Mouse (Mus musculus) midbrain, postnatal 0 days (tissue): ENCODE measurements around the gene Cmtm7. TPM values are rescaled to one million over a fixed set of nuclear protein-coding genes. Genes with fewer than 3 reads are reported as not detected.
A peak's percentile ranks its signal among the peaks of the same experiment; 100 is the strongest.

Experiments
- ATAC-seq: fragments of 200-750 bp; cut with Nextera tagmentation; 2 replicates; pipeline ENCODE4 v1.8.0; 2017; ENCODE audit warnings: moderate number of reproducible peaks, mild to moderate bottlenecking, moderate TSS enrichment, moderate library complexity; ENCODE audit not compliant: low FRiP score
- DNase-seq: peaks from one replicate; pipeline ENCODE4 v3.0.0-alpha.2; 2015; ENCODE audit warnings: low spot score
- H3K27ac ChIP-seq: fragments of 300-500 bp; sonication (generic); 2 replicates; pipeline ENCODE4 v1.5.1; 2014; ENCODE audit warnings: low read depth, mild to moderate bottlenecking, low read length, mixed read lengths
- H3K27me3 ChIP-seq: fragments of 300-500 bp; sonication (generic); 2 replicates; pipeline ENCODE4 v1.6.1; 2014; ENCODE audit warnings: low read length, control low read depth, mixed read lengths; ENCODE audit not compliant: insufficient read depth
- H3K36me3 ChIP-seq: fragments of 300-500 bp; sonication (generic); 2 replicates; pipeline ENCODE4 v1.6.1; 2014; ENCODE audit warnings: low read length, control low read depth, mixed read lengths; ENCODE audit not compliant: insufficient read depth
- H3K4me1 ChIP-seq: fragments of 300-500 bp; sonication (generic); 2 replicates; pipeline ENCODE4 v1.6.1; 2014; ENCODE audit warnings: mild to moderate bottlenecking, control low read depth, antibody characterized with exemption, low read length, mixed read lengths; ENCODE audit not compliant: insufficient read depth
- H3K4me2 ChIP-seq: fragments of 300-500 bp; sonication (generic); 2 replicates; pipeline ENCODE4 v1.6.1; 2014; ENCODE audit warnings: low read depth, mild to moderate bottlenecking, low read length, mixed read lengths; ENCODE audit not compliant: poor library complexity, severe bottlenecking
- H3K4me3 ChIP-seq: fragments of 300-500 bp; sonication (generic); 2 replicates; pipeline ENCODE4 v1.5.1; 2014; ENCODE audit warnings: low read depth, mild to moderate bottlenecking, low read length, moderate library complexity
- H3K9ac ChIP-seq: fragments of 300-500 bp; sonication (generic); replicated peaks from 2 replicates; pipeline ENCODE4 v1.6.1; 2014; ENCODE audit warnings: mild to moderate bottlenecking, low read length, moderate library complexity, mixed read lengths; ENCODE audit not compliant: poor library complexity, severe bottlenecking
- H3K9me3 ChIP-seq: fragments of 300-500 bp; sonication (generic); 2 replicates; pipeline ENCODE4 v1.6.1; 2016; ENCODE audit warnings: low read length, control low read depth
- CTCF ChIP-seq: IDR thresholded peaks from 2 replicates; pipeline ENCODE4 v1.5.1; 2016; ENCODE audit warnings: antibody characterized with exemption, mild to moderate bottlenecking
- WGBS: fragments of 180-500 bp; shearing (Covaris S2); extraction: QIAGEN DNeasy Blood & Tissue Kit; methylation state at CpG from one replicate; pipeline ENCODE4 v1.1.7; 2014; 5-methylcytosine and 5-hydroxymethylcytosine counted together
- polyA plus RNA-seq: library from polyadenylated mRNA; unstranded; fragments of >200 nt; fragmentation: Nextera tagmentation; extraction: Ambion mirVana; gene quantifications from 2 replicates; pipeline ENCODE4 v1.2.1, GENCODE M21; 2015
- total RNA-seq: library from RNA; depleted of rRNA; stranded (reverse); fragments of >200 nt; gene quantifications from 2 replicates; pipeline ENCODE4 v1.2.3, GENCODE M21; 2014; rRNA removed

Gene Cmtm7
- total and polyA plus RNA-seq, 2 experiments from 2014 or later, result 8.0 to 15.6 TPM

DNA sequence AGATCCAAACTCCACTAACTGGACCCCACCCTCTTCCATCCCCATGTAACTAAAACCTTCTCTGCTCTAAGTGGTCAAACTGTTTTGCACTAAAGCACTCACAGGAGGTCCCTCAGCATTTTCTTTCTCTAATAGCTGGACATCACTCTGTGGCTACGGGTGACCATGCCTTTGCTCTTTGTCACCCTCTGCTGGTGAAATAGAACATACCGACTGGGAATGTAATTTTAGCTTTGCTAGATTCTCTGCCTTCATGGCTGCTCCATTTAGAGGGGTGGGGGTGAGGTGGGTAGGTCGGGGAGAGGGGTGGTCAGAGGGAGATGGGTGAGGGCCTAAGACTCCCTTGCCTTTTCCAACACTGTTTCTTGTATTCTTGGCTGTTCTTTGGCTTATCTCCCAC is 54.3 kb downstream of the Cmtm7 start:
- no peaks in the 10 kb centered on the region for H3K9me3 ChIP-seq
- DNase-seq, result peak; percentile 77
- TF ChIP-seq CTCF, result peak; percentile 90
- H3K4me1 ChIP-seq, result peaks cover 4% of the 10 kb centered on the region; the same call in 1 of the 2 replicates
- no peak overlapping the region for H3K4me3 ChIP-seq
- no peak overlapping the region for H3K9ac ChIP-seq
- no peak overlapping the region for H3K27ac ChIP-seq
- no peak overlapping the region for H3K4me2 ChIP-seq
- H3K36me3 ChIP-seq, result peaks cover 18% of the 10 kb centered on the region
- H3K27me3 ChIP-seq, result no peaks in the 10 kb centered on the region
- ATAC-seq, result no peak
- WGBS, result 2% methylated on average over 3 of the region's 3 CpGs

- H3K4me1 ChIP-seq, result no peaks in the 10 kb centered on the region
- WGBS, result 90% methylated on average over 18 of the region's 18 CpGs
- DNase-seq (no peak), ATAC-seq (no peak)
- H3K9me3 ChIP-seq, result no peaks in the 10 kb centered on the region
- no peak overlapping the region for H3K4me2 ChIP-seq
- H3K27ac ChIP-seq, result no peak overlapping the region
- no peak overlapping the region for H3K9ac ChIP-seq
- no peak overlapping the region for H3K4me3 ChIP-seq
- TF ChIP-seq CTCF, result no peak
- H3K36me3 ChIP-seq, result peaks cover 74% of the 10 kb centered on the region
- H3K27me3 ChIP-seq, result no peaks in the 10 kb centered on the region
These were observed 64.9 kb downstream of the Cmtm7 start for GRCm38 (mm10) chr9:114716677-114717331.

- no peak for DNase-seq
- H3K36me3 ChIP-seq, result peaks cover 66% of the 10 kb centered on the region
- 95% methylated on average over 7 of the region's 7 CpGs for WGBS
- no peaks in the 10 kb centered on the region for H3K9me3 ChIP-seq
- TF ChIP-seq CTCF, result no peak
- no peak for ATAC-seq
- H3K4me2 ChIP-seq, result no peak overlapping the region
- no peak overlapping the region for H3K27ac ChIP-seq
- no peaks in the 10 kb centered on the region for H3K4me1 ChIP-seq
- no peak overlapping the region for H3K9ac ChIP-seq
- no peaks in the 10 kb centered on the region for H3K27me3 ChIP-seq
- no peak overlapping the region for H3K4me3 ChIP-seq
These were observed 68.2 kb downstream of the Cmtm7 start for GRCm38 (mm10) chr9:114713481-114713880.

DNA sequence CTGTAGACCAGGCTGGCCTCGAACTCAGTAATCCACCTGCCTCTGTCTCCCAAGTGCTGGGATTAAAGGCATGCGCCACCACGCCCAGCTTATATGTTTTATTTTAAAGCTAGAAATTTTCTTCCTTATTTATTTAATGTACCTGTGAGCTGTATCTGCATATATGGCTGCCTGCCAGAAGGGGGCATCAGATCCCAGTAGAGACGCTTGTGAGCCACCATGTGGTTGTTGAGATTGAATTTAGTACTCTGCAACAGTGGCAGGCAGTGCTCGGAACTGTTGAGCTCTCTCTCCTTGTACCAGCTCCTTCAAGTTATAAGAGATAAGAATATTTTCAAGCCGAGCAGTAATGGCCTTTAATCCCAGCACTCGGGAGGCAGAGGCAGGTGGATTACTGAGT is 71.3 kb downstream of the Cmtm7 start:
- Histone ChIP-seq H3K4me2 (no peak overlapping the region), H3K4me3 (no peak overlapping the region), H3K9me3 (no peaks in the 10 kb centered on the region), H3K4me1 (no peaks in the 10 kb centered on the region), H3K27me3 (no peaks in the 10 kb centered on the region), H3K27ac (no peak overlapping the region), H3K9ac (no peak overlapping the region), H3K36me3 (peaks cover 52% of the 10 kb centered on the region)
- peak; percentile 71 for TF ChIP-seq CTCF
- WGBS, result 78% methylated on average over 7 of the region's 7 CpGs
- ATAC-seq, result no peak
- peak; percentile 50 for DNase-seq

DNA sequence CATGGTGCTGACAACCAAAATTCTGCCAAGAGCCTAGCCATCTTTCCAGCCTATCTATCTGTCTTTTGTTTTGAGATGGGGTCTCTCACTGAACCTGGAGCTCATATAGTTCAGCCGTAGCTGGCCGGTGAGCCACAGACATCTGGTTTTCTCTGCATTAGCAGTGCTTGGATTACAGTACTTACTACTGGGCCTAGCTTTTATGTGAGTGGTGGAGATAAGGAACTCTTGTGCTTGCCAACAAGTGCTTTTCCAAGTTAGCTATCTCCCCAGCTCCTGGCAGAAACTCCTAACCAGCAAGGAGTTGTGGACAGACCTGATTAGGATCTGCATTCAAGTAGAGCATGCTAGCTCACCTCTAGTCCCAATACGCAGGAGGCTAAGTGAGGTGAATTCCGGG is 73.9 kb downstream of the Cmtm7 start:
- no peak overlapping the region for H3K4me2 ChIP-seq
- H3K27me3 ChIP-seq, result no peaks in the 10 kb centered on the region
- no peak overlapping the region for H3K4me3 ChIP-seq
- no peaks in the 10 kb centered on the region for H3K4me1 ChIP-seq
- H3K27ac ChIP-seq, result no peak overlapping the region
- WGBS, result 98% methylated on average over 4 of the region's 4 CpGs
- H3K36me3 ChIP-seq, result peaks cover 32% of the 10 kb centered on the region
- no peak for TF ChIP-seq CTCF
- no peak overlapping the region for H3K9ac ChIP-seq
- ATAC-seq (no peak), DNase-seq (no peak)
- H3K9me3 ChIP-seq, result no peaks in the 10 kb centered on the region

Other genes with a start within 250 kb of the Cmtm7 start
- gene Trim71, start 217.5 kb downstream of the Cmtm7 start, total RNA-seq, result 0.14 and 0.27 TPM in 2 replicates
- 0.14 and 0.15 TPM in 2 replicates for gene Trim71, start 217.5 kb downstream of the Cmtm7 start, polyA plus RNA-seq
- gene Cnot10, start 141.7 kb downstream of the Cmtm7 start, total RNA-seq, result 34.7 and 43.2 TPM in 2 replicates
- 47.2 and 50.1 TPM in 2 replicates for gene Cnot10, start 141.7 kb downstream of the Cmtm7 start, polyA plus RNA-seq
- 124 and 131 TPM in 2 replicates for gene Dync1li1, start 93.1 kb downstream of the Cmtm7 start, total RNA-seq
- gene Dync1li1, start 93.1 kb downstream of the Cmtm7 start, polyA plus RNA-seq, result 148 and 160 TPM in 2 replicates
- 19.3 and 20.0 TPM in 2 replicates for gene Cmtm6, start 50.7 kb downstream of the Cmtm7 start, total RNA-seq
- 19.2 and 21.5 TPM in 2 replicates for gene Cmtm6, start 50.7 kb downstream of the Cmtm7 start, polyA plus RNA-seq
- 1.1 and 4.2 TPM in 2 replicates for gene Cmtm8, start 62.3 kb upstream of the Cmtm7 start, total RNA-seq
- 4.1 and 6.4 TPM in 2 replicates for gene Cmtm8, start 62.3 kb upstream of the Cmtm7 start, polyA plus RNA-seq
- gene Gpd1l, start 152.1 kb upstream of the Cmtm7 start, total RNA-seq, result 72.1 and 77.7 TPM in 2 replicates
- 39.2 and 39.3 TPM in 2 replicates for gene Gpd1l, start 152.1 kb upstream of the Cmtm7 start, polyA plus RNA-seq
- gene Osbpl10, start 196.7 kb upstream of the Cmtm7 start, total RNA-seq, result 22.5 and 23.5 TPM in 2 replicates
- 3.0 and 3.2 TPM in 2 replicates for gene Osbpl10, start 196.7 kb upstream of the Cmtm7 start, polyA plus RNA-seq
- 20.7 and 27.4 TPM in 2 replicates for gene Rps27rt, start 200.9 kb upstream of the Cmtm7 start, total RNA-seq
- 195 and 227 TPM in 2 replicates for gene Rps27rt, start 200.9 kb upstream of the Cmtm7 start, polyA plus RNA-seq